Mouse (Mus musculus) spleen, adult 18-20 months (tissue): ENCODE results near the gene G0s2.
"Not testable (repeated sequence)": the region's sequence is repeated elsewhere in the genome, so short reads cannot be mapped to it uniquely, and the experiment has no call there.

Experiments
- DNase-seq, 2 experiments: peaks; one replicate each; pipeline ENCODE4 v3.0.0; 2022; ENCODE audit warnings: mixed read lengths in 2 of 2

The G0s2 gene

DNA sequence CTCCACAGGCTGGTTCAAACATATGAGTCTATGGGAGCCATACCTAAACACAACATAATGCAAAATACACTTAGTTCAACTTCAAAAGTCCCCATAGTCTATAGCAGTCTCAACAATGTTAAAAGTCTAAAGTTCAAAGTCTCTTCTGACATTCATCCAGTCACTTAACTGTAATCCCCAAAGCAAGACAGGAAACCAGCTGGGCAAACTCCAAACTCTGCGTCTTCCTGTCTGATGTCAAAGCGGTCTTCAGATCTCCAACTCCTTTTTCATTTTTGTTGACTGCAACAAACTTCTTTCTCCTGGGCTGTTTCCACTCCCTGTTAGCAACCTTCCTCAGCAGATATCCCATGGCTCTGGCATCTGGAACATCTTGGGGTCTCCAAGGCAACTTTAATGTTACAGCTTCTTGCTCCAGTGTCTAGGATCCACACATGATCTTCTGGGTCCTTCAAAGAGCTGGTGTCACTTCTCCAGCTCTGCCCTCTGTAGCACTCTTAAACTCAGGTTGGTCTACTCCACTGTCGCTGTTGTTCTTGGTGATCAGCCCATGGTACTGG lies 12.8 kb upstream of the G0s2 start:
- not testable (repeated sequence) for DNase-seq

DNA sequence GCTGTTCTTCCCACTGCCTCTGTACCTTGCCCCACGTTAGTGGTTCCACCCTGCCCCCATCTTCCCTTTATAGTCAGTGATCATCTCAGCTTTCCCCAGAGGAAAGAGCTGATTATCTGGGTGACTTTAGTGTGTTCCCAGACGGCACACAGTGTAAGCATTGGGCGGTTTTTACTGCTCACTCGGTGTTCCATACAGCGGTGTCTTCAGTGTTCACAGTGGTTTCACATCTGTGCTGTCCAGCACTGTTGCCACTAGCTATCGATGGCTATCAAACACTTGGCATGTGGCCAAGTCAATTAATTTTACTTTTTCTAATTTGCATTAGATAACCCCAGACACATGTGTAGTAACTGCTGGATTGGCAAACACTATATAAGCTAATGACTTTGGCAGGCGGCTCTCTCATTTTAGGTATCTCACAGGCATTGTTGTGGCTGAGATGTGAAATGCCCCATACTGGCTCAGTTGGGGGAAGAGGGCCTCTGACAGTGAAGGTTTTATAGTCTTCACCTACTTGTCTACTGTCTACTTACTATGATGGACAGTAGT lies 11.3 kb upstream of the G0s2 start:
- no peak for DNase-seq

DNA sequence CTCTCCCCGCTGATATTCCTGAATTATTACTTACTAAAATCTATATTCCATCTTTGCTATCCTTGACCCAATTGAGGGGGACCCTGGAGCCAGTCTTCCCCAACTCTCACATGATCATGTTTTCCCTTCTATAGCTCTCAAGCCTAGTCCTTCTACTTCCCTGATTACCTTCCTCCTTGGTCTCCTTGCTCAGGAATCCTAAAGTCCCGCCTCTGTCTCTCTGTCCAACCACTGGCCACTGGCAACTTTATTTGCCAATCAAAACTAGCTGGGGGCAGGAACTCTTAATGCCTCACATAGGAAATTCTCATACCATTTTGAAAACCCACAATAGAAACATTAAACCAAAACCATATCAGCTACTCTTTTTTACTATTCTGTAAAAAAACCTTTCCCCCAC lies 8.3 kb upstream of the G0s2 start:
- DNase-seq, result no peak

- no peak for DNase-seq
Measured at GRCm38 (mm10) chr1:193279492-193279891, 6.5 kb upstream of the G0s2 start.

- no peak for DNase-seq
Measured at GRCm38 (mm10) chr1:193278414-193279045, 5.5 kb upstream of the G0s2 start.

- no peak for DNase-seq
Measured at GRCm38 (mm10) chr1:193274407-193275071, 1.5 kb upstream of the G0s2 start.

GRCm38 (mm10) chr1:193272137-193272915 lies 691 bp downstream of the G0s2 start:
- DNase-seq, result no peak

- no peak for DNase-seq
Measured at GRCm38 (mm10) chr1:193270965-193271763, 1.9 kb downstream of the G0s2 start.

DNA sequence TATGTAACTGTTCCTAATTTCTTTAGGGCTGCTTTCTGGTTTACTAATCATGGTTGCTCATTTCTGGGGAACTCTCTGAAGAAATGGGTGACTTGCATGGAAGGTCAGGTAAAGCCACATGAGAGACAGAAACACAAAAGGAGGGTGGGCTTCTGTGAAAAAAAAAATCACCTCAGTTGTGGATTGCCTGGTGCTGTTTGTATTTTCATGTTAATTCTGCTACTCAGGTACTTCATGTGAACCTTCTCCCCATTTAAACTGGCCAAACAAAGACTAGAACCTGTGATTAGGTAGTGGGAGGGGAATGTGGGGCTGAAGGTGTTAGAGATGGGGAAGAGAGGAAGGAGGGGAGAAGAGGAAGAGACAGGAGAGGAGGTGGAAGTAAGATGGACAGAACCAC lies 7.3 kb downstream of the G0s2 start:
- DNase-seq, result no peak

DNA sequence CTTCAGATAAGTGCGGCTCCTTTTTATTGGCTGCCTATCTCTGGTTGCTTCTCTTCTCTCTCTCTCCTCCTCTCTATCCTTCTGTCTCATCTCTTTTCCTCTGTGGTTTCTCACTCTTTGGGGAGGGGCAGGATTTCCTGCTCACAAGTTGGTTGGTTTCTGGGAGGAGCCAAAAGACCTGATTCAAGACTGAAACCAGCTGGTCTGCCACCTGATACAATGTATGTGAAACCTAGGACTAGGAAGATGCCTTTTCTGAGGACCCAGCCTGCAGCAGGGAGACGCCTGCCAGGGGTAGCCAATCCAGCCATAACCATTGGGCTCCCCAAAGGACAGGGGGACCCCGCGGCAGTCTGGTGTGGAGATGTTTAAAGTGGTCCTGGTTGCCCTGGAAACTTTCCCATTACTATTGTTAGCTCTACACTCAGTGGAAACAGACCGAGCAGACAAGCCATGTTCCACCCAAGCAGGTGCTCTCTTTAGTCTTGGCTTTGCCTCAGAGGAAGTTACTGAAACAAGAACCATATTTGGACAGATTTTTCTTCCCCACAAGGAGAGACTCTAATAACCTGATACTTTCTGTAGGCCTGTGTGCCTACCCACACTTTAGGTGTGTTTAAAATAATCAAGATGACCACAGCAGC lies 8.9 kb downstream of the G0s2 start, which contains the start of gene Hsd11b1:
TSS of gene Hsd11b1 (minus strand) at position 121 of the 644 bp plus-strand sequence.
- DNase-seq, result peak; percentile 18 to 36

- no peak for DNase-seq
Measured at GRCm38 (mm10) chr1:193263026-193263907, 9.8 kb downstream of the G0s2 start.

- no peak for DNase-seq
Measured at GRCm38 (mm10) chr1:193261897-193262548, 11.0 kb downstream of the G0s2 start.

GRCm38 (mm10) chr1:193259559-193259958 lies 13.5 kb downstream of the G0s2 start:
- no peak for DNase-seq

DNA sequence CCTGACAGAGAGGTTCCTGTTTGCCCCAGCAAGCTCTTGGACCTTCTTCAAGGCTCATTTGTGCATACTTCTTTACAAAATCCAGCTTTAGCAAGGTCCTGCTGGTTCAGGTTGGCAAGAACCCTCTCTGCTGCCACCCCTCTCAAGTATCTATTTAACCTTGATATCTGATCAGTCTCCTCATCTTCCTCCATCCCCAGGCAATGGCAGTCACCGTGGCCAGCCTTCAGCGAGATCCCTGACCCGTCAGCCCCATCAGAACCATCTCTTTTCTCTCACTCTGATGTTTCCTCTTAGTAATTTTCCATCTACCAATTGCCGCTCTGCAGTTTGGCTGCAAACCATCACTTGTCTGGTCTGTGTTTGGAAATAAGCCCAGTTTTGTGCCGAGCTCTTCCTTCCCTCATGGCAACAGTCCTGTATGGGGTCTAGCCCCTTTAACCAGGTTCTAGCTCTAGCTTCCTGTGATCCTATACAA lies 16.4 kb downstream of the G0s2 start:
- DNase-seq, result no peak

DNA sequence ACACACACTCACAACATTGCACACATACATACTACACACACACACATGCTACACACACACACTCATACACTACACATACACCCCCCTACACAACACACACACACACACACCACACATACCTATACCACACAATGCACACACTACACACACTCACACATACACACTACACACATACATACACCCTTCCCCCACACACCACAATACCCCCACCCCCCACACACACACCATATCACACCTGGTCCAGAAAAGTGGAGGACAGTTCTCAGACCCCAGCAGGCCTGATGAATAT lies 16.8 kb downstream of the G0s2 start:
- DNase-seq, result no peak

GRCm38 (mm10) chr1:193255488-193256288 lies 17.3 kb downstream of the G0s2 start:
- peak; percentile 39 to 74 for DNase-seq

GRCm38 (mm10) chr1:193255032-193255431 lies 18.0 kb downstream of the G0s2 start:
- no peak for DNase-seq

DNA sequence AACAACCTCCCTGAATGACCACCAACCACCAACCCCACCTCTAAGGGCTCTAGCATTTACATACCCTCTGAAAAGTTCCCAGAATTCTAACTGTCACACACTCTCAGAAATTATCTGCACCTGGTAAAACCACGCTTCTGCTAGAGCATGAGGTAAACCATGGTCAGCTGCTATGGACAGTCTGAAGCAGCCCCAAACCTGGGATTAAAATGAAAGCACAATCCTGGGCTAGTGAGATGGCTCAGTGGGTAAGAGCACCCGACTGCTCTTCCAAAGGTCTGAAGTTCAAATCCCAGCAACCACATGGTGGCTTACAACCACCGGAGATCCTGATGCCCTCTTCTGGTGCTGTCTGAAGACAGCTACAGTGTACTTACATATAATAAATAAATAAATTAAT lies 19.1 kb downstream of the G0s2 start:
- not testable (repeated sequence) for DNase-seq

- DNase-seq, result no peak
Measured at GRCm38 (mm10) chr1:193252616-193253015, 20.4 kb downstream of the G0s2 start.
